Mouse (Mus musculus): ENCODE measurements at regions not wholly inside any gene's neighbourhood (a gene's known extent, or its start where the extent isn't known, plus 50 kb on each side); places are given as distances from the start of the nearest gene placed in this dataset.
A peak's percentile ranks its signal among the peaks of the same experiment; 100 is the strongest.

DNA sequence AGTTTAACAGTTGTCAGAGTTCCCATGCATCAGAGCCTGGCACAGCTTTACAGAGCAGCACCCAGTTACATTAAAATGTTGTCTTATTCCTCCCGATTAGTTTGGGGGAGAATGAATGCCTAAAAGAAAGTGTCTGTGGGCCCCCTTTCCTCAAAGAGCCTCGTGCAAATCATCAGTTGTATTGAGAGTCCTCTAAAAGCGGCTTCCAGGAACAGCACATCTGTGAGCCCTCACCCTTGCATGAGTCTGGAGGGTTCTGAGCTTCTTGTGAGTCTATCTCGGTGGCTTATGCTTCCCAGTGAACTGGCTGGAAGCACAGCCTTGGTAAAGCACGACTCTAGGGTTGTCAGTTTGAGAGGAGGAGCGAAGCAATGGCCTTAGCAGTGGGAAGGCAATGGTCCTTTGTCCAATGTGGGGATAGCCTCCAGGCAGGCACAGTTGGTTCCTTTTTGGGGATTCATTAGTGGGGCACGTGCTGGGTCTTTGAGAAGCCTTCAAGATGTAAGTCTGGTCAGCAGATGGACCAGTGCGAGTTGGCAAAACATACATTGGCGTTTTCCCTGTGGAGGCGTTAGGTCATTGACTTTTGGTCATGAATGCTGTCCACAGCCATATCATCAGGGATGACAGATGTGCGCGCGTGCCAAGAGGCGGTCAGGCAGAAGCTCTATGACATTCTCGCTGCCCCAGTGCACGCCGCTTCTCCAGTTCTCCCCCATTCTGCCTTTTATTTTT, 105.4 kb upstream of the Olfm4 start:
- H3K9ac ChIP-seq (ENCODE audit: low read depth, low read length) = no peak overlapping the region
- no peak overlapping the region for H3K27ac ChIP-seq (ENCODE audit: low read length)
- no peaks in the 10 kb centered on the region for H3K36me3 ChIP-seq (ENCODE audit: control insufficient read depth, insufficient read depth, low read length)

DNA sequence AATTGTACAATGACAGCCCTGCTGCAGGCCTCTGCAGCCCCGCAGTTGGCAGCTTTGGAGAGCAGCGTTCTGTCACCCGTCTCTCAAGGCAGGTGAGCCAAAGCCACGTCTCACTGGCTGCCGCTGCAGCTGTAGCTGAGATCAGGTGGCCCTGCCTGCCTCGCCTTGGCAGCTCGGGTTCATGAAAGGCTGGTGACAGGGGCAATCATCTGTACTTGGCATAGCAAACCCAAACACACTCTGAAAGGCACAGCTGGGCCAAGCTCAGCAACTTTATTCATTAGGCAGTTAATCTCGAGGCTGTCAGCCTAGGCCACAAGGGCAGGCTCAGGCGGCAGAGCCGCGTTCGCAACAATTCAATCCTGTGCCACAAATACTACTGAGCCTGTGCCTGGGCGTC, 102.0 kb upstream of the Pcdh8 start:
- WGBS = 24% methylated on average over 13 of the region's 13 CpGs
- no peak overlapping the region for H3K4me2 ChIP-seq (ENCODE audit: low read length)
- H3K4me1 ChIP-seq (ENCODE audit: control insufficient read depth, insufficient read depth, low read length) = 0 out of 2 replicates have a peak, but pooled peaks cover 5% of the 10 kb centered on the region
- 0 out of 2 replicates have a peak, but pooled peaks cover 3% of the 10 kb centered on the region for H3K27me3 ChIP-seq (ENCODE audit: control insufficient read depth, insufficient read depth, low read depth, low read length)
- H3K9ac ChIP-seq (ENCODE audit: low read depth, low read length) = no peak overlapping the region
- no peaks in the 10 kb centered on the region for H3K36me3 ChIP-seq (ENCODE audit: control insufficient read depth, insufficient read depth, low read length)
- no peaks in the 10 kb centered on the region for H3K9me3 ChIP-seq (replicated peaks; ENCODE audit: control insufficient read depth, low read length, poor library complexity, severe bottlenecking)
- no peak overlapping the region for H3K27ac ChIP-seq (ENCODE audit: low read length)
- ATAC-seq = peak; percentile 78
- no peak overlapping the region for H3K4me3 ChIP-seq (ENCODE audit: low read depth, low read length)

More for the DNA sequence above, 105.4 kb upstream of the Olfm4 start:
- Histone ChIP-seq H3K9me3 (replicated peaks; ENCODE audit: control insufficient read depth, low read length, poor library complexity, severe bottlenecking) (no peaks in the 10 kb centered on the region), H3K4me3 (ENCODE audit: low read depth, low read length) (no peak overlapping the region), H3K27me3 (ENCODE audit: control insufficient read depth, insufficient read depth, low read depth, low read length) (0 out of 2 replicates have a peak, but pooled peaks cover 3% of the 10 kb centered on the region), H3K4me1 (ENCODE audit: control insufficient read depth, insufficient read depth, low read length) (peaks cover 13% of the 10 kb centered on the region), H3K4me2 (ENCODE audit: low read length) (no peak overlapping the region)
- WGBS = 81% methylated on average over 17 of the region's 17 CpGs
- ATAC-seq = no peak

DNA sequence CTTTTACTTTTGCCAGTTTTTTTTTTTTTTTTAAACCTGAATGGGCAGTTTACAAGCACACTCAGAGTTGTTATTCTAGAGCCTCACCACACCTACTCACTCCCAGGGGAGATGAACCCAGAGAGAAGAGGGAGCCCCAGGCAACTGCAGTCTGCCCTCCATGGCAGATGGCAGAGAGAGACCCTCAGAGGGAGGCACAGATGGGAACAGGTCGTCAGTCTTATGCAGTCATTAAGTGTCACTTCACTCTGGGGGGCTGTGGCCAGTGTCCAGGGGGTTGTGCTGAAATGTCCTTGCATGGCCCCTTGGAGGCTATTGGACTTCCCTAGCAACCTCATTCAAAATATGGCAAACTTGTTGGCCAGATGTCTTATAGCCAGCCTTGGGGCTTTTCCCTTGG, 101.3 kb upstream of the Pcdh8 start:
- Histone ChIP-seq H3K9me3 (replicated peaks; ENCODE audit: control insufficient read depth, low read length, poor library complexity, severe bottlenecking) (no peaks in the 10 kb centered on the region), H3K9ac (ENCODE audit: low read depth, low read length) (no peak overlapping the region), H3K4me3 (ENCODE audit: low read depth, low read length) (no peak overlapping the region), H3K4me2 (ENCODE audit: low read length) (no peak overlapping the region), H3K27ac (ENCODE audit: low read length) (no peak overlapping the region), H3K4me1 (ENCODE audit: control insufficient read depth, insufficient read depth, low read length) (0 out of 2 replicates have a peak, but pooled peaks cover 5% of the 10 kb centered on the region), H3K27me3 (ENCODE audit: control insufficient read depth, insufficient read depth, low read depth, low read length) (0 out of 2 replicates have a peak, but pooled peaks cover under 1% of the 10 kb centered on the region), H3K36me3 (ENCODE audit: control insufficient read depth, insufficient read depth, low read length) (no peaks in the 10 kb centered on the region)
- ATAC-seq = peak; percentile 33; the same call in 1 of the 2 replicates
- WGBS = 6% methylated on average over 1 of the region's 1 CpGs

DNA sequence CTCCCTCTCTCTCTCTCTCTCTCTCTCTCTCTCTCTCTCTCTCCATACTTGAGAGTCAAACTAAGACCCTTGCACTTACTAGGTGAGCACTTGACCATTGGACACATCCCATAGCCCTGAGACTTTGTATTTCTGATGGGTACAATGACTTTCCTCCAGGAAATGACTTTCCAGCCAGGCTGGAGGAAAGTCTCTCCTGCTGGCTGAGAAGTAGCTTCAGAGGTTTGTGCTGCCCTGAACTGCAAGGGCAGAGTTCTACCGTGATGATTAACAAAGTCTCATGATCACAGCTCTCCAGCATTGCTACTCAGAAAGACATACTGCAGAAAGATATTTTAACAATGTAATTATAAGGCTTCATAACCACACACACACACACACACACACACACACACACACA, 98.2 kb upstream of the Pcdh8 start:
- Histone ChIP-seq H3K9ac (ENCODE audit: low read depth, low read length) (no peak overlapping the region), H3K27me3 (ENCODE audit: control insufficient read depth, insufficient read depth, low read depth, low read length) (no peaks in the 10 kb centered on the region), H3K36me3 (ENCODE audit: control insufficient read depth, insufficient read depth, low read length) (no peaks in the 10 kb centered on the region), H3K27ac (ENCODE audit: low read length) (no peak overlapping the region), H3K4me2 (ENCODE audit: low read length) (no peak overlapping the region), H3K4me1 (ENCODE audit: control insufficient read depth, insufficient read depth, low read length) (0 out of 2 replicates have a peak, but pooled peaks cover 5% of the 10 kb centered on the region), H3K4me3 (ENCODE audit: low read depth, low read length) (no peak overlapping the region), H3K9me3 (replicated peaks; ENCODE audit: control insufficient read depth, low read length, poor library complexity, severe bottlenecking) (no peaks in the 10 kb centered on the region)
- 61% methylated on average over 1 of the region's 1 CpGs for WGBS
- no peak for ATAC-seq

DNA sequence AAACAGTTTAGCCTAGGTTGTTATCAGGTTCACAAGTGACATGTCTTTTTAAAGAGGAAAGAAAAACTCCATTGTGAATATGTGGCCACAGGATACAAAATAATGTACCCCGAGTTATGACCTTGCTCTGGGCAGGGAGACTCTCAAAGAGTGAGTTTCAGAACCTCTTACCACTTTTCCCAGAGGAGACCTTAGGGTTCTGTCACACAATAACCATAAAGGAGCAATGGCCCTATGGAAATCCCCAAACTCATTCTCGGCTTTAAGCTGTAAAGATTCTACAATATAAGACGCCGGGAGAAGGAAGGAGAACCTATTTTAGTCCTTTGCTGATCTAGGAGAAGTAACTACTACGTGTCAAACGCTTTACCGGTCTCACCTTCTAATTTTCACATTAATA, 85.1 kb upstream of the Pcdh8 start:
- Histone ChIP-seq H3K9ac (ENCODE audit: low read depth, low read length) (no peak overlapping the region), H3K36me3 (ENCODE audit: control insufficient read depth, insufficient read depth, low read length) (no peaks in the 10 kb centered on the region), H3K27me3 (ENCODE audit: control insufficient read depth, insufficient read depth, low read depth, low read length) (no peaks in the 10 kb centered on the region), H3K4me2 (ENCODE audit: low read length) (no peak overlapping the region), H3K27ac (ENCODE audit: low read length) (no peak overlapping the region), H3K4me1 (ENCODE audit: control insufficient read depth, insufficient read depth, low read length) (peaks cover 6% of the 10 kb centered on the region), H3K4me3 (ENCODE audit: low read depth, low read length) (no peak overlapping the region), H3K9me3 (replicated peaks; ENCODE audit: control insufficient read depth, low read length, poor library complexity, severe bottlenecking) (no peaks in the 10 kb centered on the region)
- no peak for ATAC-seq
- 84% methylated on average over 7 of the region's 7 CpGs for WGBS

DNA sequence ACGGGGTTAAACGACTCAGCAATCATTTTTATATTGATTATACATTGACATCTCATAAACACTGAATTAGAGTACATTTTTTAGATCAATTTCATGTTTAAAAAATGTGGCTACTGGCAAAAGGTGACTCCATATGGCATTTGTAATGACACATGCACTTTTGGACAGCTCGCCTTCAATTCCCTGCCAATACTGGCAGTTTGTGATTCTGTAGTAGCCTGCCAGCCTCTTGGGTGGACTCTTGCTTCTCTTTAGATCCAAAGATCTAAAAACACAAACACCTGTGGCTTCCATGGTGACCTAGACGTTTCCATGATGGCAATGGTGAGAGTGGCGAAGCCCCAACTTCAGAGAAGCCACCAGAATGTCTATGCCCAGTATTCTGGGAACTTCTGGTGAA, 83.1 kb upstream of the Pcdh8 start:
- Histone ChIP-seq H3K4me3 (ENCODE audit: low read depth, low read length) (no peak overlapping the region), H3K27ac (ENCODE audit: low read length) (no peak overlapping the region), H3K4me1 (ENCODE audit: control insufficient read depth, insufficient read depth, low read length) (peaks cover 19% of the 10 kb centered on the region), H3K27me3 (ENCODE audit: control insufficient read depth, insufficient read depth, low read depth, low read length) (no peaks in the 10 kb centered on the region), H3K9me3 (replicated peaks; ENCODE audit: control insufficient read depth, low read length, poor library complexity, severe bottlenecking) (no peaks in the 10 kb centered on the region), H3K9ac (ENCODE audit: low read depth, low read length) (no peak overlapping the region), H3K4me2 (ENCODE audit: low read length) (no peak overlapping the region), H3K36me3 (ENCODE audit: control insufficient read depth, insufficient read depth, low read length) (no peaks in the 10 kb centered on the region)
- ATAC-seq = no peak
- 91% methylated on average over 5 of the region's 5 CpGs for WGBS

DNA sequence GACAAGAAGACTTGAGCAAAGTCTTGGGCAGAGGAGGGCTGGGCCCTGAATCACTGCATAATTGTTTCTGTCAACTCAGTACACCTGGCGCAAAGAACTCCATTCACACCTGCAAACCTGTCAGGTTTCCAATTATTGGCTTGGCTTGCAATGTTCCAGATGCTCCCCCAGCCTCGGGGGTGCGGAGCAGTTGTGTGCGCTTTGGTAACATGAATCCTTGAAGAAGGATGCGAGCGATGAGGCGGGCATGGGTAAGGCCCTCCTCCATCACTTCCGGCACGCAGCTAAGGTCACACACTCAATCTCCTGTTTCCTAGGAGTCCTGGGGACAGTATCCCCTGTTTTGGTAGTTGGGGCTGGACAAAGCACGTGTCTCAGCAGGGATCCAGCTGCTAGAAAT, 81.6 kb upstream of the Pcdh8 start:
- Histone ChIP-seq H3K9me3 (replicated peaks; ENCODE audit: control insufficient read depth, low read length, poor library complexity, severe bottlenecking) (no peaks in the 10 kb centered on the region), H3K36me3 (ENCODE audit: control insufficient read depth, insufficient read depth, low read length) (no peaks in the 10 kb centered on the region), H3K4me2 (ENCODE audit: low read length) (no peak overlapping the region), H3K4me1 (ENCODE audit: control insufficient read depth, insufficient read depth, low read length) (peaks cover 19% of the 10 kb centered on the region), H3K27ac (ENCODE audit: low read length) (no peak overlapping the region), H3K9ac (ENCODE audit: low read depth, low read length) (no peak overlapping the region), H3K4me3 (ENCODE audit: low read depth, low read length) (no peak overlapping the region), H3K27me3 (ENCODE audit: control insufficient read depth, insufficient read depth, low read depth, low read length) (no peaks in the 10 kb centered on the region)
- whole genome bisulfite sequencing = 89% methylated on average over 10 of the region's 10 CpGs
- no peak for ATAC-seq

DNA sequence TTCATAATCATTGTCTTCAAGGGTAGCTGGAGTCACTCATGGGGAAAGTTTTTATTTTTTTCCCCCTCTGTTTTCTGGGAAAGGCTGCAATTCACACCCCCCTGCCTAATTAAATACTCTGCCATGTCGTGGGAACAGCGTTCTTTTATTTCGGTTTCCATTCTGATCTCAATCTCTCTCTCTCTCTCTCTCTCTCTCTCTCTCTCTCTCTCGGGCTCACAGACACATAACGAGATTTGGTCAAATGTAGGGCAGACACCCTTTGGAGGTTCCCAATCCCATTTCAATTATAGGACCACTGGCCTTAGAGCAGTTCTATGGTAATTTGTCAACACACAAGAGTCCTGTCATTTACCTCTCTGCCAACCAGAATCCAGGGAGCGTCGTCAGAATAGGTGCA, 80.7 kb upstream of the Pcdh8 start:
- no peaks in the 10 kb centered on the region for H3K9me3 ChIP-seq (replicated peaks; ENCODE audit: control insufficient read depth, low read length, poor library complexity, severe bottlenecking)
- no peaks in the 10 kb centered on the region for H3K36me3 ChIP-seq (ENCODE audit: control insufficient read depth, insufficient read depth, low read length)
- no peak overlapping the region for H3K9ac ChIP-seq (ENCODE audit: low read depth, low read length)
- peaks cover 19% of the 10 kb centered on the region for H3K4me1 ChIP-seq (ENCODE audit: control insufficient read depth, insufficient read depth, low read length)
- 49% methylated on average over 7 of the region's 7 CpGs for WGBS
- H3K27ac ChIP-seq (ENCODE audit: low read length) = no peak overlapping the region
- no peaks in the 10 kb centered on the region for H3K27me3 ChIP-seq (ENCODE audit: control insufficient read depth, insufficient read depth, low read depth, low read length)
- no peak overlapping the region for H3K4me3 ChIP-seq (ENCODE audit: low read depth, low read length)
- H3K4me2 ChIP-seq (ENCODE audit: low read length) = no peak overlapping the region
- ATAC-seq = no peak

DNA sequence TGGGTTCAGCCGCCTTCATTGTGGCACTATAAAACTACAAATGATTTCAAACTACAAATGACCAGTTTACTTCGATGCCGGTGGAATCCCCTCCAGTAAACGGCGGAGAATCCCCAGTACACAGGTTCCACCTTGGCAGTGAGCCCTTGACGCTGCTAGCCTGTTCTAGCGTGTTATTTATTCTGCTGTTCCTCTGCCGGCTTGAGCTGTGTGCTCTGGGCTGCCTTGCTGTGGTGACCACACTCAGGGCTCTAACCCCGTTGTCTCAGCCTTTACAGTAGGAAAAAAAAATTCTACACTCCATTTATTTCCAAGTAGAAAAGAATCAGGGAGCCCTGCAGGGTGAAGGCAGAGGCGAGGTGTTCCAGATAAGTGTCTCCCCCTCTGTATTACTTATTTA, 80.1 kb upstream of the Pcdh8 start:
- no peak overlapping the region for H3K4me3 ChIP-seq (ENCODE audit: low read depth, low read length)
- H3K27ac ChIP-seq (ENCODE audit: low read length) = 0 out of 2 replicates have a peak overlapping the region, but pooled peaks have one; percentile 10
- peaks cover 19% of the 10 kb centered on the region for H3K4me1 ChIP-seq (ENCODE audit: control insufficient read depth, insufficient read depth, low read length)
- no peak overlapping the region for H3K4me2 ChIP-seq (ENCODE audit: low read length)
- peak; percentile 63 for ATAC-seq
- no peaks in the 10 kb centered on the region for H3K9me3 ChIP-seq (replicated peaks; ENCODE audit: control insufficient read depth, low read length, poor library complexity, severe bottlenecking)
- 44% methylated on average over 10 of the region's 10 CpGs for WGBS
- no peaks in the 10 kb centered on the region for H3K27me3 ChIP-seq (ENCODE audit: control insufficient read depth, insufficient read depth, low read depth, low read length)
- H3K36me3 ChIP-seq (ENCODE audit: control insufficient read depth, insufficient read depth, low read length) = no peaks in the 10 kb centered on the region
- H3K9ac ChIP-seq (ENCODE audit: low read depth, low read length) = no peak overlapping the region

Measured in midbrain, embryonic 16.5 days (tissue).